Mouse (Mus musculus): ENCODE results near the gene Zbtb8os.

GRCm38 (mm10) chr4:129297724-129298123 is 37.8 kb upstream of the Zbtb8os start:
- TF ChIP-seq POLR2A (IDR thresholded peaks at IDR 0.05; ENCODE audit: borderline replicate concordance, control insufficient read depth, low read depth, low read length) = no peak
- no peak for TF ChIP-seq CTCF (IDR thresholded peaks at IDR 0.05; ENCODE audit: control insufficient read depth, insufficient read depth, low read length)
